8 mouse cellular contexts compared by ENCODE assay signal in the genomic region with DNA sequence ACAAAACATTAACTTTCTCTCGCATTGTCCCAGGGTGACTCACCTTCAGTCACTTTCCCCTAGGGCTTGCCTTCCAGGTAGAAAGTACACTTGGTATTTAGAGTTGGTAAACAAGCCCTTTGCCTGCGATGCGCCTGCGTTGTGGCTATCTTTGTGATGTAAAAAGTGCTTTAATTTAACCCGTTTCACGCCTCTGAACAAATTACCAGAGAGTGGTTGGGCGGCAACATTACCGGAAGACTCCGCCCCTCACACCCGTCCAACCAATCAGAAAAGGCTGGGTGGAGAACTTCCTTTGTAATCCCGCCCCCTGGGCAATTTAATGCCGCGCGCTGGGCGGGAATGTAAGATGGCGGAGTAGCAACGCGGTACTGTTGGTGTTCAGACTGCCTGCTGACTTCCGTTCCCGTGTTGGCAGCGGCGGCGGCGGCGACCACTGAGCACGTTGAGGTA. TPM values are rescaled to one million over a fixed set of nuclear protein-coding genes. Genes with fewer than 3 reads are reported as not detected.
A peak's percentile ranks its signal among the peaks of the same experiment; 100 is the strongest.
DNase-seq lines count a peak whose midpoint lies in the region; ATAC-seq lines count a peak whose summit lies in the region.

A gene (plus strand): TSS at position 335 of the 453 bp plus-strand sequence.

- peak within 1 kb of the TSS; percentile 53 for H3K4me2 ChIP-seq in forebrain, embryonic 11.5 days (ENCODE audit: low read depth, low read length, severe bottlenecking)
- H3K4me2 ChIP-seq in heart, embryonic 16.5 days (ENCODE audit: low read depth, low read length): peak within 1 kb of the TSS; percentile 62
- peak within 1 kb of the TSS; percentile 81 for H3K4me2 ChIP-seq in liver, embryonic 15.5 days
- H3K4me2 ChIP-seq in neural tube, embryonic 12.5 days (replicated peaks): peak within 1 kb of the TSS; percentile 60

- no peaks in the 10 kb centered on the region for H3K36me3 ChIP-seq in forebrain, embryonic 11.5 days (ENCODE audit: control insufficient read depth, insufficient read depth, low read length)
- H3K36me3 ChIP-seq in heart, embryonic 16.5 days (ENCODE audit: control insufficient read depth, insufficient read depth): no peaks in the 10 kb centered on the region
- H3K36me3 ChIP-seq in liver, embryonic 15.5 days (replicated peaks): no peaks in the 10 kb centered on the region
- H3K36me3 ChIP-seq in neural tube, embryonic 12.5 days: no peaks in the 10 kb centered on the region

- H3K27ac ChIP-seq in forebrain, embryonic 11.5 days (ENCODE audit: low read depth, low read length): no peak within 1 kb of the TSS
- H3K27ac ChIP-seq in heart, embryonic 16.5 days (ENCODE audit: low read length): no peak within 1 kb of the TSS
- no peak within 1 kb of the TSS for H3K27ac ChIP-seq in liver, embryonic 15.5 days (replicated peaks)
- no peak within 1 kb of the TSS for H3K27ac ChIP-seq in neural tube, embryonic 12.5 days

- no peaks in the 10 kb centered on the region; the same call in 1 of the 2 replicates for H3K27me3 ChIP-seq in forebrain, embryonic 11.5 days (ENCODE audit: control insufficient read depth, insufficient read depth, low read length)
- H3K27me3 ChIP-seq in heart, embryonic 16.5 days (ENCODE audit: control insufficient read depth, insufficient read depth, low read length): no peaks in the 10 kb centered on the region
- no peaks in the 10 kb centered on the region for H3K27me3 ChIP-seq in liver, embryonic 15.5 days
- no peaks in the 10 kb centered on the region; the same call in 1 of the 2 replicates for H3K27me3 ChIP-seq in neural tube, embryonic 12.5 days (replicated peaks)

- peak; percentile 96 for ATAC-seq in forebrain, embryonic 11.5 days (replicated peaks; ENCODE audit: low FRiP score)
- ATAC-seq in heart, embryonic 16.5 days (replicated peaks; ENCODE audit: extremely low read depth, insufficient read depth, low FRiP score): peak; percentile 93
- ATAC-seq in liver, embryonic 15.5 days (ENCODE audit: insufficient read depth): peak; percentile 91
- peak; percentile 95 for ATAC-seq in neural tube, embryonic 12.5 days (ENCODE audit: low FRiP score, low read depth)

- H3K4me3 ChIP-seq in forebrain, embryonic 11.5 days (ENCODE audit: low read depth, low read length): peak within 1 kb of the TSS; percentile 48
- peak within 1 kb of the TSS; percentile 68 for H3K4me3 ChIP-seq in heart, embryonic 16.5 days (ENCODE audit: low read length)
- peak within 1 kb of the TSS; percentile 71 for H3K4me3 ChIP-seq in liver, embryonic 15.5 days (replicated peaks)
- peak within 1 kb of the TSS; percentile 53 for H3K4me3 ChIP-seq in neural tube, embryonic 12.5 days

- no peaks in the 10 kb centered on the region for H3K4me1 ChIP-seq in forebrain, embryonic 11.5 days (replicated peaks; ENCODE audit: control insufficient read depth, insufficient read depth, low read length)
- H3K4me1 ChIP-seq in heart, embryonic 16.5 days (ENCODE audit: control insufficient read depth, insufficient read depth, low read length): no peaks in the 10 kb centered on the region
- peaks cover 5% of the 10 kb centered on the region; the same call in 1 of the 2 replicates for H3K4me1 ChIP-seq in liver, embryonic 15.5 days (replicated peaks)
- no peaks in the 10 kb centered on the region for H3K4me1 ChIP-seq in neural tube, embryonic 12.5 days

- DNase-seq in CD8-positive naive resting alpha-beta T cell, adult 2 months (ENCODE audit: low read depth in 2 of 2, low spot score in 2 of 2): peak; percentile 80 to 85
- peak; percentile 82 for DNase-seq in c-Kit-positive CD71-negative TER-119-negative erythroid progenitor cells, embryonic 14.5 days (ENCODE audit: low read depth)
- peak; percentile 90 for DNase-seq in forebrain, embryonic 11.5 days (ENCODE audit: low spot score)
- DNase-seq in kidney, postnatal 36 days: peak; percentile 89 to 93
- DNase-seq in telencephalon, adult 2 months (ENCODE audit: low read depth, low spot score): peak; percentile 65

- no peaks in the 10 kb centered on the region for H3K9me3 ChIP-seq in forebrain, embryonic 11.5 days (ENCODE audit: control insufficient read depth, low read length)
- no peaks in the 10 kb centered on the region for H3K9me3 ChIP-seq in heart, embryonic 16.5 days (replicated peaks; ENCODE audit: control insufficient read depth, low read length)
- H3K9me3 ChIP-seq in liver, embryonic 15.5 days (replicated peaks): no peaks in the 10 kb centered on the region
- no peaks in the 10 kb centered on the region for H3K9me3 ChIP-seq in neural tube, embryonic 12.5 days

- 23% methylated on average over 26 of the region's 26 CpGs for WGBS in forebrain, embryonic 11.5 days
- 15% methylated on average over 26 of the region's 26 CpGs for WGBS in heart, embryonic 16.5 days
- 19% methylated on average over 26 of the region's 26 CpGs for WGBS in liver, embryonic 15.5 days (ENCODE audit: insufficient replicate concordance)
- WGBS in neural tube, embryonic 12.5 days: 18% methylated on average over 26 of the region's 26 CpGs

- H3K9ac ChIP-seq in forebrain, embryonic 11.5 days (ENCODE audit: low read length): peak within 1 kb of the TSS; percentile 65
- H3K9ac ChIP-seq in heart, embryonic 16.5 days (ENCODE audit: low read length): peak within 1 kb of the TSS; percentile 71
- H3K9ac ChIP-seq in liver, embryonic 15.5 days: peak within 1 kb of the TSS; percentile 60
- peak within 1 kb of the TSS; percentile 56 for H3K9ac ChIP-seq in neural tube, embryonic 12.5 days

RNA-seq across cellular contexts. Expression of the gene that starts here (rescaled TPM):
- 81.5 and 89.5 TPM in 2 replicates for polyA plus RNA-seq in forebrain, embryonic 11.5 days (2014; fragmentation: Nextera tagmentation; extraction: Ambion mirVana)
- polyA plus RNA-seq in heart, embryonic 16.5 days (2015; fragmentation: Nextera tagmentation; extraction: Ambion mirVana): 48.7 and 57.4 TPM in 2 replicates
- polyA plus RNA-seq in liver, embryonic 15.5 days (2015; fragmentation: Nextera tagmentation; extraction: Ambion mirVana): 32.4 and 33.6 TPM in 2 replicates
- polyA plus RNA-seq in neural tube, embryonic 12.5 days (2016; fragmentation: Nextera tagmentation; extraction: Ambion mirVana): 66.0 and 69.5 TPM in 2 replicates
